Mouse (Mus musculus) CD4-positive, CD25-positive, alpha-beta regulatory T cell, adult 9 weeks (primary cell): ENCODE measurements around the gene Mllt11. TPM values are rescaled to one million over a fixed set of nuclear protein-coding genes. Genes with fewer than 3 reads are reported as not detected.

ENCODE experiments used
- polyA plus RNA-seq: library from polyadenylated mRNA; unstranded; fragments of 100-300 nt; shearing (Covaris generic); gene quantifications from one replicate; pipeline ENCODE4 v1.2.1, GENCODE M21; 2017

Gene Mllt11
- polyA plus RNA-seq, result 9.7 TPM

DNA sequence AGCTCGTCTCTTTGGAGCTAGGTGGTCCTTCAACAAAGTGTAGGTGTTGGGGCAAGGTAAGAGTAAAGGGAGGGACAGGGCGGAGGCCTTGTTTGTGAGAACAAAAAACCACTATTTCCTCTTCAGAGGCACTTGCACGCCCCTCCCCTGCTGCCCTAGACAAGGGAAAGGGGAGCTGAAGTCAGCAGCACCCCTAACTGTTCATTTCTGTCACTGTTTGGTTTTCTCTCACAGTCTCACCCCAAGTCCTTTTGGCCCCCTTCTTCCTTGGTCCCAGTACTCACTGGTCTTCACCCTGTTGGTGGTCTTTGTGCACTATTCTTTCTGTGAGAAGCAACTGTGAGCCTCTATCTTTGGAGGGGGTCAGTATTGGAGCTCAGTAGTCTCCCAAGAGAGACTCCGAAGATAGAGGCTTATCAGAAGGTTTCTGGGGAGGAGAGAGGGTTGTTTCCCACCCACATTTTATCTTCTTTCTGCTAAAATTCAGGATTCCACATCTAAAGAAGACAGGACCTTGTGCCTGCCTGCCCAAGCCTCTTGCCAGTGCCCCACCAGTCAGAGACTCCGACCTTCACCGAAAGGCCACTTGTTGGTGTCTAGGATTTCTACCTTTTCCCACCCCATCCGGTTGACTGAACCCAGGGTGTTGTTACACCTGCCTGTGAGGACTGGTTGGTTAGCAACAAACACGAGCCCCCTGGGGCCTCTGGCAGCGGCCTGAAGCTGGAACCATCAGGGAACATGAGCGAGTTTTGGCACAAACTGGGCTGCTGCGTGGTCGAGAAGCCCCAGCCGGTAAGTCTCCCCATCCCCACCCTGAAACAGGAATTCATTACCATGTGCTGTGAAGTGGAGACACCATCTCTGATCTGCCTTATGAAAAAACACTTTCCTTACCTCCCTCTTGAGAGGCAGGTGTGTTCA lies at the start of gene Mllt11:
Mllt11 (minus strand) TSS at position 874 of the 924 bp plus-strand sequence.

DNA sequence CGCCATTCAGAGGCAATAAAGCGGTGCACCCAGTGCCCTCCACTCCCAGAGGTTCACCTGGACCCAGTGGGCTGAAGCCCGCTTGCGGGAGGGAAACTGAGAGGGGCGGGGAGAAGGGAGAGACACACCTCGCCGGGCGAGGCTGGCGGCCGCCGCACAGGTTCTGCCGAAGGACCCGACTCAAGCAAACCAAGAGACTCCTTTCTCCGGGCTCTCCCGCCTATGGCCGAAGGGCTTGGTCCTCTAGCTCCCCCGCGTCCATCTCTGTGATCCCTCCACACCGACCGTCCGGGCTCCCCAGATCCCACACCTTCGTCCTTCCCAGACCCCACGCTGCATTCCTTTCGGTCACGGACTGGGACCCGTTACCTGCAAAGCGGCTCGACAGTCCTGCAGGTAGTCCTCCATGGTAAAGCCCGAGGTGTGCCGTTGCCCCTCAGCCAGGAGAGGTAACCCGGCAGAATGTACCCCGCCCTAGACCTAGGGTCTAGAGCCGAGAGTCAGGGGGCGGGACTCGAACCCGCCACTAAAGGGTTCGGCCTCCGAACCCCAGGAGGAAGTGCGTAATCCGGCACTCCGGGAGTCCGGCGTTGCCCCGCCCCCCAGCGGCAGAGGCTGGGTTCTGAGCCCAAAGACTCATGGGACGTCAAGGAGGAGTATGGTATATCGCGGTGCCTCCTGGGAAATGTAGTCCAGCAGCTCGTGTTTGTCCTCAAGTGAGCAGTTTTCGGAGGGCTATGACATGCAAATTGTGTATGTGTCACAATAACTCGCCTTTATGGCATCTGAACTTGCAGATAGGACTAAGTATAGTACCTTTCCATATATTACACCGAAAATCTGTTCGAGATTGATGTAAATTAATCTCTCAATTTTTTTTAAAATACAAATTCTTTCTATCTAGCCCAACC lies 49.5 kb upstream of the Mllt11 start, which contains the start of the genes Mindy1 and Prune1:
Mindy1 (plus strand) TSS at position 130 of the 911 bp plus-strand sequence.
Prune1 (minus strand) TSS at position 861 of the 911 bp plus-strand sequence.

DNA sequence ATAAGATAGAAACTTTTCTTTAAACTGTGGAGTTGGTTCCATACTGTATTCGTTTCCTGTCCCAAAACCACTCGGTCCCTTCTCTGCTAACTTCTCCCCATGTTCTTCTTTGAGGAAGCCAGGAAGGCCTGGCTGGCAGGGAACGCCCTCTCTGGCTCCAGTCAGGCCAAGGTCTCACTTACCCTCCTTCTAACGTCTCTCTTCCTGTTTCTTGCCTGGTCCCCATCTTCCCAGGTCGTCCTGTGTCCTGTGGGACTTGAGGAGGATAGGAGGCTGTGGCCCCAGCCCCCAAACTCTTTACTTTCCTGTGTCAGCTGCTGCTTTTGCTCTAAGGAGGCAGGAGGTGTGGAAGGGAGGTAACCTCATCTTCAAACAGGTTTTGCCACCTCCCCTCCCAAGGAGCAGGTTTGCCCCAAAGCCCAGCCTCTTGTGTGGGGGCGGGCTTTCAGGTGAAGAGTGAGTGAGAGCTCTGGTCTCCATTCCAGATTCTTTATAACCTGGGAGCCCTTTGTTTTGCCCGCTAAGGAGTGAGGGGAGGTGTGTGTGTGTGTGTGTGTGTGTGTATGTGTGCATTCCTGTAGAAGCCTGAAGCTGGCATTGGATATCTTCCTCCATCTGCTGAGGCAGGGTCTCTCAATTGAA lies 18.9 kb upstream of the Mllt11 start, which contains the start of gene Bnipl:
Bnipl (minus strand) TSS at position 411 of the 642 bp plus-strand sequence.

DNA sequence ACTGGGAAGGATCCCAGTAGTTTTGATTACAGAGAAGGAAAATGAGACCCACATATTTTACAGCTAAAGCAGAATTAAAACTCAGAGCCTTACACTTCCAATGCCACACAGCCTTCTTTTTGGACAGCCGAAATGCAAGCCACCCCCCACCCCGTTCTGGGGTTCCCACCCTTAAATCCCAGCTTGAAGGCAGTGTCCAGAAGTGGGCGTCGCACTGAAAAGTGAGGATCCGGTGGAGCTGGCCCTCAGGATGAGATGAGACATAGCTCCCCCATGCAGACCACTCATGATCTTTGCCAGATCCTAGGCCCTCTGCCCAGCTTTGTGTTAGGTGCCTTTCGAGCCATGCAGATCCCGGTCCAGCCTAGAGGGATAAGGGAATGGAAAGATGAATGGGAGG lies 9.5 kb upstream of the Mllt11 start, which contains the start of gene Gm128:
Gm128 (minus strand) TSS at position 101 of the 400 bp plus-strand sequence.

DNA sequence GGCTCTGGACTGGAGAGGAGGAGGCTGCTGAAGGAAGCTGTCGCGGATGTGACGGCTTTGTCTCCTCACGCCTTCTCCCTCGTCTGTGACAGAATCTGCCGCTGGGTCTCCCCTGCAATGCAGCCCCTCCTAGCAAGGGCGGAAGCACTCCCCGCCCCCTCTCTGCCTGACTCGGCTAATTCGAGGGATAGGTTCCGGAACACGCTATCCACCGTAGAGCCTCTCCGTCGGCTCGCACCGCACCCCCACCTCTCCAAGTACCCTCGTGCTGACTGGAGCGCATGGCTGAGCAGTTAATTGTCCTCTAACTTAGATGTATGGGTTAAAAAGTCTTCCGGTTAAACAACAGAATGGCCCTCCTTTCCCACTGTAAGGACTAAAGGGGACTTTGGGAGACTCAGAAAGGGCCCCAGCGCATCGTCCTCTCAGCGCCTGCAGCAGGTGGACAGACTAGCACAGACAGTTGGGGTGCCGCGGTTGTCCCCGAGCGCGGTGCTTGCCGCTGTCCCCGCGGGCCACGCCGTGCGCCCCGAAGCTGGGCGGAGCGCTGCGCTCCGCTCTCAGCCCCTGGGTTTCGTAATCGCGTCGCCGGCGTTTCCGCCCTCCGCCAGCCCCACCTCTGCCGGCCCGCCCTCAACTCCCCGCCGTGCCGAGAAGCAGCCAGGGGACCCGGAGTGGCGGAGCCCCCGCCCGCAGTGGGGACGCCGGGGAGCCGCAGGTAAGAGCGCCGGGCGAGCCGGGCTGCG lies 3.6 kb downstream of the Mllt11 start, which contains the start of gene Cdc42se1:
Cdc42se1 (plus strand) TSS at position 585 of the 746 bp plus-strand sequence.

DNA sequence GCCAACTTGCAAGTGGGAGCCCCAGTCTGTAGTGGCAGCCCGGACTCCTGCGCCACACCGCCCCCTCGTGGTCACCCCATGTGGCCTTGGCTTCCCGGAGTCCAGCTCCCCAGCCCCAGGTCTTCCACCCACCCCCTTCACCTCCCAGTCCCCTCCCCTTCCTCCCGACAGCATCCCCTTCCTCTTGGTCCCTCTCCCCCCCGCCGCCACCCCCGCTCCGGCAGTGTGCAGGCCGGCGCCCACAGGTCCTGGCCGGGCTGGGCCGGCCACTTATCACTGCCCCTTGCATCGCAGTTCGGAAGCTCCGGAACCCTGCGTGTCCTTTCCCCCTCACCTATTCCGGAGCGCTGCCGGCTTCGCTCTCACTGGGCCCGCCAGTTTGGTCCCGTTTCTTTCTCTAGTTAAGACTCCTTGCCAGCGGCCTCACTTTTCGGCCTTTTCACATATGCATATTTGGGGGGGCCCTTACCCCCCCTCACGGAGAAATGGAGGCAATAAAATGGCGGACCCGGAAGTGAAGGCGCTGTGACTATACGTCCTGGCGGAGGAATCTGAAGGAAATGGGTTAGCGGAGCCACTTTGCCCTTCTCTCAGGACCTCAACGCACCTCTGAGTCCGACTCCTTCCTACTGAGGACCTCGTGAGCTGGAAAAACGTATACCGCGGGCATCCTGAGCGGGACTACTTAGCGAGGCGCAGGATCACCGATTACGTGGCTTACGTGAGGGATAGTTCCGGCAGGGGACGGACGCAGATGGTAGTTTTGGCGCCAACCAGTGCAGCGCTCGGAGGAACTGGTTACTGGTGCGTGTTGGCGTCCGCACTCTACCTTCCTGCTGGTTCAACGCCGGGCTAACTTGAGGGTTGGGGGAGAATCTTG lies 14.5 kb downstream of the Mllt11 start, which contains the start of gene Gabpb2:
Gabpb2 (minus strand) TSS at position 662 of the 880 bp plus-strand sequence.

Other genes with a start within 250 kb of the Mllt11 start
- gene Zfp687, start 216.7 kb downstream of the Mllt11 start, polyA plus RNA-seq, result 82.6 TPM
- gene Psmd4, start 189.6 kb downstream of the Mllt11 start, polyA plus RNA-seq, result 335 TPM
- 36.5 TPM for gene Pip5k1a, start 125.2 kb downstream of the Mllt11 start, polyA plus RNA-seq
- 115 TPM for gene Vps72, start 121.1 kb downstream of the Mllt11 start, polyA plus RNA-seq
- gene Tmod4, start 107.7 kb downstream of the Mllt11 start, polyA plus RNA-seq, result 3.1 TPM
- gene Scnm1, start 98.2 kb downstream of the Mllt11 start, polyA plus RNA-seq, result 121 TPM
- 38.7 TPM for gene Lysmd1, start 98.1 kb downstream of the Mllt11 start, polyA plus RNA-seq
- 310 TPM for gene Tnfaip8l2, start 89.8 kb downstream of the Mllt11 start, polyA plus RNA-seq
- 0.24 TPM for gene Sema6c, start 71.7 kb downstream of the Mllt11 start, polyA plus RNA-seq
- 38.0 TPM for gene Gabpb2, start 14.3 kb downstream of the Mllt11 start, polyA plus RNA-seq
- 512 TPM for gene Cdc42se1, start 3.4 kb downstream of the Mllt11 start, polyA plus RNA-seq
- 1.6 TPM for gene Gm128, start 9.4 kb upstream of the Mllt11 start, polyA plus RNA-seq
- not detected for gene Bnipl, start 19.0 kb upstream of the Mllt11 start, polyA plus RNA-seq
- 28.5 TPM for gene Mindy1, start 49.2 kb upstream of the Mllt11 start, polyA plus RNA-seq
- gene Prune1, start 49.9 kb upstream of the Mllt11 start, polyA plus RNA-seq, result 8.7 TPM
- gene Anxa9, start 75.0 kb upstream of the Mllt11 start, polyA plus RNA-seq, result 0.60 TPM
- gene Cers2, start 82.6 kb upstream of the Mllt11 start, polyA plus RNA-seq, result 305 TPM
- 49.6 TPM for gene Setdb1, start 125.0 kb upstream of the Mllt11 start, polyA plus RNA-seq
- not detected for gene 4930558C23Rik, start 170.7 kb upstream of the Mllt11 start, polyA plus RNA-seq
- gene Arnt, start 202.2 kb upstream of the Mllt11 start, polyA plus RNA-seq, result 60.8 TPM